Mouse (Mus musculus) CH12.LX (cell line): ENCODE measurements around the gene Fam89a. TPM values are rescaled to one million over a fixed set of nuclear protein-coding genes. Genes with fewer than 3 reads are reported as not detected.
A peak's percentile ranks its signal among the peaks of the same experiment; 100 is the strongest.

ENCODE experiments used
- DNase-seq: peaks from one replicate; pipeline ENCODE4 v3.0.0-alpha.2; 2013; ENCODE audit errors: extremely low read depth
- H3K27ac ChIP-seq: 2 replicates; pipeline ENCODE4 v1.5.1; 2012; ENCODE audit warnings: low read depth, mild to moderate bottlenecking, control low read depth, moderate library complexity; ENCODE audit not compliant: insufficient read depth
- H3K27me3 ChIP-seq: replicated peaks from 2 replicates; pipeline ENCODE3; 2012; ENCODE audit warnings: inconsistent platforms
- H3K36me3 ChIP-seq, 2 experiments: replicated peaks in 1 of 2; 2 replicates each; pipeline versions ENCODE3 to v1.6.1; 2012; ENCODE audit warnings: inconsistent platforms in 1 of 2, low read length in 1 of 2, mild to moderate bottlenecking in 1 of 2, mixed read lengths in 1 of 2, moderate library complexity in 1 of 2; ENCODE audit not compliant: control insufficient read depth in 1 of 2, insufficient read depth in 1 of 2
- H3K4me1 ChIP-seq, 2 experiments: 2 replicates each; pipeline ENCODE4 v1.6.1; 2012; ENCODE audit warnings: inconsistent platforms in 1 of 2, moderate library complexity in 1 of 2; ENCODE audit not compliant: insufficient read depth in 2 of 2, control insufficient read depth in 1 of 2
- H3K4me2 ChIP-seq: 2 replicates; pipeline ENCODE4 v1.6.1; 2012; ENCODE audit warnings: low read depth, mild to moderate bottlenecking, control low read depth; ENCODE audit not compliant: poor library complexity, insufficient read depth, severe bottlenecking
- H3K4me3 ChIP-seq, 3 experiments: fragments of 150-350 bp in 1 of 3; sonication (generic) in 1 of 3; replicated peaks in 1 of 3; 2 replicates each; pipeline versions ENCODE3 to v1.5.1; 2011 to 2012; ENCODE audit warnings: low read depth in 2 of 3, low read length in 2 of 3, mild to moderate bottlenecking in 2 of 3, moderate library complexity in 2 of 3, control low read depth in 1 of 3, improper control_type of control experiment in 1 of 3, inconsistent platforms in 1 of 3, mixed read lengths in 1 of 3; ENCODE audit not compliant: poor library complexity in 1 of 3
- H3K79me2 ChIP-seq: replicated peaks from 2 replicates; pipeline ENCODE4 v1.6.1; 2012; ENCODE audit warnings: mild to moderate bottlenecking, moderate library complexity; ENCODE audit not compliant: control insufficient read depth, poor library complexity, insufficient read depth, severe bottlenecking; ENCODE audit errors: extremely low read depth
- H3K9ac ChIP-seq: 2 replicates; pipeline ENCODE4 v1.6.1; 2012; ENCODE audit warnings: low read depth, mild to moderate bottlenecking, control low read depth, moderate library complexity; ENCODE audit not compliant: insufficient read depth
- H3K9me3 ChIP-seq: replicated peaks from 2 replicates; pipeline ENCODE3; 2012; ENCODE audit warnings: low read length, inconsistent platforms, mixed read lengths
- BHLHE40 ChIP-seq: IDR thresholded peaks from 2 replicates; pipeline ENCODE4 v1.6.1; 2011; ENCODE audit warnings: mild to moderate bottlenecking, low read depth, low read length, improper control_type of control experiment
- CHD1 ChIP-seq: IDR thresholded peaks from 2 replicates; pipeline ENCODE4 v1.6.1; 2012; ENCODE audit warnings: low read depth, low read length, improper control_type of control experiment, inconsistent platforms
- CTCF ChIP-seq, 2 experiments: IDR thresholded peaks in 1 of 2; conservative IDR thresholded peaks in 1 of 2; 2 replicates each; pipeline ENCODE4 v1.5.1; 2011 to 2012; ENCODE audit warnings: low read depth in 2 of 2, low read length in 2 of 2, improper control_type of control experiment in 1 of 2, inconsistent platforms in 1 of 2, mild to moderate bottlenecking in 1 of 2, moderate library complexity in 1 of 2
- E2F4 ChIP-seq: IDR thresholded peaks from 2 replicates; pipeline ENCODE4 v1.6.1; 2011; ENCODE audit warnings: low read depth, low read length, improper control_type of control experiment; ENCODE audit not compliant: insufficient replicate concordance
- ELF1 ChIP-seq: IDR thresholded peaks from 2 replicates; pipeline ENCODE4 v1.6.1; 2014; ENCODE audit warnings: low read depth, mild to moderate bottlenecking, inconsistent platforms, low read length, improper control_type of control experiment
- EP300 ChIP-seq: IDR thresholded peaks from 2 replicates; pipeline ENCODE4 v1.6.1; 2011; ENCODE audit warnings: low read length, improper control_type of control experiment
- ETS1 ChIP-seq: conservative IDR thresholded peaks from 2 replicates; pipeline ENCODE4 v1.6.1; 2012; ENCODE audit warnings: low read depth, mild to moderate bottlenecking, inconsistent platforms, low read length, improper control_type of control experiment, moderate library complexity
- HCFC1 ChIP-seq: IDR thresholded peaks from 2 replicates; pipeline ENCODE4 v1.6.1; 2012; ENCODE audit warnings: low read depth, mild to moderate bottlenecking, inconsistent platforms, low read length, improper control_type of control experiment
- IRF4 ChIP-seq: IDR thresholded peaks from 2 replicates; pipeline ENCODE4 v1.6.1; 2014; ENCODE audit warnings: low read depth, mild to moderate bottlenecking, inconsistent platforms, low read length, improper control_type of control experiment
- JUN ChIP-seq: IDR thresholded peaks from 2 replicates; pipeline ENCODE4 v1.6.1; 2011; ENCODE audit warnings: low read depth, mild to moderate bottlenecking, low read length, improper control_type of control experiment, moderate library complexity; ENCODE audit not compliant: insufficient read depth
- JUND ChIP-seq: conservative IDR thresholded peaks from 2 replicates; pipeline ENCODE4 v1.6.1; 2011; ENCODE audit warnings: low read depth, low read length, improper control_type of control experiment
- KAT2A ChIP-seq: IDR thresholded peaks from 2 replicates; pipeline ENCODE4 v1.6.1; 2012; ENCODE audit warnings: low read length, improper control_type of control experiment, inconsistent platforms; ENCODE audit not compliant: insufficient replicate concordance
- MAFK ChIP-seq: IDR thresholded peaks from 2 replicates; pipeline ENCODE4 v1.6.1; 2011; ENCODE audit warnings: low read length, improper control_type of control experiment; ENCODE audit not compliant: insufficient replicate concordance
- MAX ChIP-seq: IDR thresholded peaks from 2 replicates; pipeline ENCODE4 v1.6.1; 2011; ENCODE audit warnings: low read length, improper control_type of control experiment
- MAZ ChIP-seq: IDR thresholded peaks from 2 replicates; pipeline ENCODE4 v1.6.1; 2012; ENCODE audit warnings: low read depth, mild to moderate bottlenecking, inconsistent platforms, low read length, improper control_type of control experiment, moderate library complexity
- MEF2A ChIP-seq: IDR thresholded peaks from 2 replicates; pipeline ENCODE4 v1.6.1; 2014; ENCODE audit warnings: low read depth, mild to moderate bottlenecking, inconsistent platforms, low read length, improper control_type of control experiment, borderline replicate concordance
- MXI1 ChIP-seq: IDR thresholded peaks from 2 replicates; pipeline ENCODE4 v1.6.1; 2011; ENCODE audit warnings: mild to moderate bottlenecking, low read depth, low read length, improper control_type of control experiment
- MYC ChIP-seq: IDR thresholded peaks from 2 replicates; pipeline ENCODE4 v1.6.1; 2011; ENCODE audit warnings: low read depth, mild to moderate bottlenecking, improper control_type of control experiment, low read length
- NELFE ChIP-seq: IDR thresholded peaks from 2 replicates; pipeline ENCODE4 v1.6.1; 2011; ENCODE audit warnings: low read depth, low read length, improper control_type of control experiment
- NRF1 ChIP-seq: IDR thresholded peaks from 2 replicates; pipeline ENCODE4 v1.6.1; 2014; ENCODE audit warnings: low read depth, mild to moderate bottlenecking, inconsistent platforms, low read length, improper control_type of control experiment, moderate library complexity
- PAX5 ChIP-seq: IDR thresholded peaks from 2 replicates; pipeline ENCODE4 v1.6.1; 2012; ENCODE audit warnings: low read length, inconsistent platforms, mixed read lengths
- POLR2A ChIP-seq: IDR thresholded peaks from 2 replicates; pipeline ENCODE4 v1.6.1; 2011; ENCODE audit warnings: low read depth, mild to moderate bottlenecking, improper control_type of control experiment, low read length
- POLR2AphosphoS2 ChIP-seq: IDR thresholded peaks from 2 replicates; pipeline ENCODE4 v1.6.1; 2011; ENCODE audit warnings: low read depth, low read length, improper control_type of control experiment
- RAD21 ChIP-seq: IDR thresholded peaks from 2 replicates; pipeline ENCODE4 v1.6.1; 2011; ENCODE audit warnings: low read depth, mild to moderate bottlenecking, low read length, improper control_type of control experiment, moderate library complexity
- RCOR1 ChIP-seq: conservative IDR thresholded peaks from 2 replicates; pipeline ENCODE4 v1.6.1; 2012; ENCODE audit warnings: low read depth, mild to moderate bottlenecking, inconsistent platforms, low read length, improper control_type of control experiment
- SIN3A ChIP-seq: IDR thresholded peaks from 2 replicates; pipeline ENCODE4 v1.6.1; 2012; ENCODE audit warnings: low read length, improper control_type of control experiment, inconsistent platforms
- SMC3 ChIP-seq: IDR thresholded peaks from 2 replicates; pipeline ENCODE4 v1.6.1; 2011; ENCODE audit warnings: low read depth, low read length, improper control_type of control experiment
- TBP ChIP-seq: conservative IDR thresholded peaks from 2 replicates; pipeline ENCODE4 v1.6.1; 2011; ENCODE audit warnings: low read depth, low read length, improper control_type of control experiment
- TCF12 ChIP-seq: IDR thresholded peaks from 2 replicates; pipeline ENCODE4 v1.6.1; 2014; ENCODE audit warnings: low read depth, mild to moderate bottlenecking, inconsistent platforms, low read length, improper control_type of control experiment
- UBTF ChIP-seq: IDR thresholded peaks from 2 replicates; pipeline ENCODE4 v1.6.1; 2012; ENCODE audit warnings: low read depth, mild to moderate bottlenecking, inconsistent platforms, low read length, improper control_type of control experiment, moderate library complexity
- USF1 ChIP-seq: IDR thresholded peaks from 2 replicates; pipeline ENCODE4 v1.6.1; 2014; ENCODE audit warnings: low read depth, mild to moderate bottlenecking, inconsistent platforms, low read length, improper control_type of control experiment
- USF2 ChIP-seq: conservative IDR thresholded peaks from 2 replicates; pipeline ENCODE4 v1.6.1; 2011; ENCODE audit warnings: low read depth, low read length, improper control_type of control experiment
- ZC3H11A ChIP-seq: IDR thresholded peaks from 2 replicates; pipeline ENCODE4 v1.6.1; 2012; ENCODE audit warnings: low read depth, mild to moderate bottlenecking, inconsistent platforms, low read length, improper control_type of control experiment
- ZKSCAN1 ChIP-seq: IDR thresholded peaks from 2 replicates; pipeline ENCODE4 v1.6.1; 2012; ENCODE audit warnings: low read depth, inconsistent platforms, low read length, improper control_type of control experiment, borderline replicate concordance
- ZMIZ1 ChIP-seq: IDR thresholded peaks from 2 replicates; pipeline ENCODE4 v1.6.1; 2012; ENCODE audit warnings: low read depth, mild to moderate bottlenecking, inconsistent platforms, low read length, improper control_type of control experiment
- ZNF384 ChIP-seq: IDR thresholded peaks from 2 replicates; pipeline ENCODE4 v1.6.1; 2012; ENCODE audit warnings: low read depth, low read length, improper control_type of control experiment, inconsistent platforms
- dilution Hi-C: fragments of 300-500 bp; cut with MboI; formaldehyde crosslinking; loops from 2 replicates; pipeline ENCODE4 v1.14.3; 2020; ENCODE audit warnings: low sequenced_read_pairs; ENCODE audit not compliant: extremely low pct_unique_long_range_greater_than_20kb, extremely low pct_ligation_motif_present
- in situ Hi-C: fragments of 300-500 bp; cut with MboI; formaldehyde crosslinking; loops from 3 replicates; pipeline ENCODE4 v1.14.3; 2019; ENCODE audit warnings: low sequenced_read_pairs, low pct_ligation_motif_present, low pct_unique_long_range_greater_than_20kb, mixed read lengths
- polyA plus RNA-seq: library from polyadenylated mRNA; unstranded; fragments of >175 nt; gene quantifications from 2 replicates; pipeline ENCODE4 v1.2.1, GENCODE M21; 2012; ENCODE audit warnings: low read depth; ENCODE audit not compliant: insufficient read length
- total RNA-seq, 2 experiments: library from RNA; depleted of rRNA; stranded (reverse); fragments of 300-350 nt in 1 of 2; fragments of >200 nt in 1 of 2; gene quantifications; 2 replicates each; pipeline ENCODE4 v1.2.3; 2012 to 2014

Gene Fam89a
- total RNA-seq (2012; rRNA removed) (4.5 and 4.8 TPM in 2 replicates), total RNA-seq (2014; rRNA removed) (2.2 and 2.5 TPM in 2 replicates), polyA plus RNA-seq (3.7 and 4.9 TPM in 2 replicates)

- Histone ChIP-seq H3K27me3 (peaks cover 9% of the 10 kb centered on the region), H3K4me1 (peaks cover 18 to 61% of the 10 kb centered on the region in 2 experiments), H3K4me2 (peak within 1 kb of the TSS; percentile 58), H3K36me3 (peaks cover 0 to 3% of the 10 kb centered on the region in 2 experiments), H3K9ac (peak within 1 kb of the TSS; percentile 50), H3K79me2 (no peaks in the 10 kb centered on the region), H3K9me3 (peaks cover 4% of the 10 kb centered on the region), H3K4me3 (peak within 1 kb of the TSS; percentile 60 to 77 (median 68)), H3K27ac (no peak within 1 kb of the TSS)
- in situ Hi-C loops (no loop called here), dilution Hi-C loops (no loop called here)
- peak; percentile 65 for DNase-seq
- TF ChIP-seq CHD1 = no peak
- no peak for TF ChIP-seq RAD21
- TF ChIP-seq E2F4 = no peak
- no peak for TF ChIP-seq POLR2AphosphoS2
- TF ChIP-seq SMC3 = no peak
- 0 out of 2 replicates have a peak, but pooled peaks have one; percentile 28 for TF ChIP-seq TCF12
- no peak for TF ChIP-seq JUND
- no peak for TF ChIP-seq EP300
- TF ChIP-seq MAZ = no peak
- TF ChIP-seq CTCF (conservative IDR thresholded peaks at IDR 0.05 in 1 of 2, IDR thresholded peaks at IDR 0.05 in 1 of 2; ENCODE audit: low read depth in 2 of 2, low read length in 2 of 2) = no peak
- TF ChIP-seq JUN = no peak
- no peak for TF ChIP-seq ZC3H11A
- peak; percentile 72 for TF ChIP-seq NRF1
- peak; percentile 63; the same call in 1 of the 2 replicates for TF ChIP-seq POLR2A
- TF ChIP-seq MEF2A = no peak
- no peak for TF ChIP-seq USF1
- no peak for TF ChIP-seq USF2
- no peak for TF ChIP-seq TBP
- no peak for TF ChIP-seq KAT2A
- TF ChIP-seq RCOR1 = no peak
- TF ChIP-seq SIN3A = no peak; the same call in 1 of the 2 replicates
- TF ChIP-seq UBTF = 0 out of 2 replicates have a peak, but pooled peaks have one; percentile 16
- no peak for TF ChIP-seq ETS1
- TF ChIP-seq NELFE = 0 out of 2 replicates have a peak, but pooled peaks have one; percentile 53
- no peak for TF ChIP-seq BHLHE40
- no peak for TF ChIP-seq MAFK
- TF ChIP-seq IRF4 = no peak; the same call in 1 of the 2 replicates
- no peak for TF ChIP-seq ZKSCAN1
- no peak; the same call in 1 of the 2 replicates for TF ChIP-seq MAX
- TF ChIP-seq ZMIZ1 = no peak; the same call in 1 of the 2 replicates
- TF ChIP-seq ELF1 = peak; percentile 55; the same call in 1 of the 2 replicates
- no peak for TF ChIP-seq ZNF384
- TF ChIP-seq PAX5 = no peak
- TF ChIP-seq HCFC1 = no peak
- no peak; the same call in 1 of the 2 replicates for TF ChIP-seq MXI1
- TF ChIP-seq MYC = no peak
Observed at GRCm38 (mm10) chr8:124751709-124752173, at the start of gene Fam89a. Gene Fam89a, minus strand, starts transcription at chr8:124751832.
